Mouse (Mus musculus) heart, postnatal 10 days (tissue): Measurements from ENCODE around the gene Serpina1c. TPM values are rescaled to one million over a fixed set of nuclear protein-coding genes. Genes with fewer than 3 reads are reported as not detected.
"Not testable (repeated sequence)": the region's sequence is repeated elsewhere in the genome, so short reads cannot be mapped to it uniquely, and the experiment has no call there.

Experiments used
- DNase-seq, 2 experiments: peaks; one replicate each; pipeline ENCODE4 v3.0.0; 2021
- intact Hi-C: fragments of 180-260 bp; cut with DNase I; formaldehyde crosslinking; loops from one replicate; pipeline ENCODE4 v1.15.1; 2025
- total RNA-seq, 2 experiments: library from RNA; stranded (reverse); gene quantifications; 2 replicates each; pipeline ENCODE4 v1.2.3; 2021

The Serpina1c gene
- total RNA-seq: not detected

DNA sequence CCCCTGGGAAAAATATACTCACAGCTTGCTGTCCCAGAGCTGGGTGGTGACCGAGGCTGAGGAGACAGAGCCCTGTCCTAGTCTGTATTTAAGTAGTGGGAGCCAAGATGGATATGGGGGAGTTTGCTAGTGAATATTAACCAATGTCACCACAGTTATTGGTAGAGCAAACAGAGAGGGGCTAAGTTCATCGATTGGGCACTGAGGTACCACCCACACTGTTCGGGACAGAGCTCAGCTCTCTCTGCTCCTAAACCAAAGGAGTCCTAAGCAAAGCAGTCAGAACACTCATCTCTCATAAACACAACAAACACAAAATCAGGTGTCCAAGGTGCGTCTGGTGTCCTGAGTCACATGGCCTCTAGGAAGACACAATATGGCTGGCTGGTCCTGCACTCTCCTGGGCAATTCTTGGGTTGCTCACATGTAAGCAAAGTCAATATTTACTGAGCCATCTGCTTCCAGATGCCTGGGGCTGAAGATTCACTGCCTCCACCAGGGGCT, at the start of gene Serpina1c:
Serpina1c (minus strand) TSS at position 51 of the 504 bp plus-strand sequence.
- intact Hi-C loops, DNase-seq: not testable (repeated sequence)

GRCm38 (mm10) chr12:103952972-103953371, 48.3 kb upstream of the Serpina1c start:
- intact Hi-C loops, DNase-seq: not testable (repeated sequence)

GRCm38 (mm10) chr12:103946243-103946642, 41.6 kb upstream of the Serpina1c start:
- intact Hi-C loops: no loop called here
- DNase-seq: no peak

- DNase-seq, intact Hi-C loops: not testable (repeated sequence)
These were observed 4.5 kb upstream of the Serpina1c start for GRCm38 (mm10) chr12:103909181-103909580.

DNA sequence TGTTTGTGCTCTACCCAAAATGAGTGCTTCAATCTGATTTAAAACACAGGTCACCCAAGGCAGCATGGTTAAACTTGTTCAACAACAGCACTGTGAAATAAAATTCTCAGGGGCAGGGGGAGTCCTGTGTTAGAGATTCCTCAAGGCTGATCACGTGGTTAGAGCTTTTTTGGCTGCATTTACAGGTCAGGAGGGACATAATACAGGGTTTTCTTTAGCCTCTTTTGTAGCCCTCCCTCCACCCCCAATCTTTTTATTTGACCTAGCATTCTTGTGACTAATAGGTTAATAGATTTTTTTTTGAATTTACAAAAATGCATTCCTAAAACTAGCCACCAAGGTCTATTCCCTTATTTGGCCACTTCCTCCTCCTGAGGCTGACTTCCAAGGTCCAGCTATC, 3.1 kb upstream of the Serpina1c start:
- DNase-seq, intact Hi-C loops: not testable (repeated sequence)

GRCm38 (mm10) chr12:103901929-103902328, 2.8 kb downstream of the Serpina1c start:
- intact Hi-C loops, DNase-seq: not testable (repeated sequence)

DNA sequence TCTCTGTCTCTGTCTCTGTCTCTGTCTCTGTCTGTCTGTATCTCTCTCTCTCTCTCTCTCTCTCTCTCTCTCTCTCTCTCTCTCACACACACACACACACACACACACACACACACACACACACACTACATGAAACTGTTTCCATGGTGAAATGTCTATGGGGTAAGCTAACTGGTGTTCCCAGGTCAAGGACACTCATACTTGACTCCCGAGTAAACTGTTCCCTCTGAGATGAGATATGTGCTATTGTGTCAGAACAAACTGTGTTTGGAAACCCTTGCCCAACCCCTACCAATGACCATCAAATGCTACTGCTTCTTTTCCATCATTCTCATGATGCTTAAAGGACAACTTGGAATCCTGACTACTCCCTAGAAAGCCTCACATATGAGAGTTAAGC, 37.8 kb downstream of the Serpina1c start:
- DNase-seq, intact Hi-C loops: not testable (repeated sequence)

DNA sequence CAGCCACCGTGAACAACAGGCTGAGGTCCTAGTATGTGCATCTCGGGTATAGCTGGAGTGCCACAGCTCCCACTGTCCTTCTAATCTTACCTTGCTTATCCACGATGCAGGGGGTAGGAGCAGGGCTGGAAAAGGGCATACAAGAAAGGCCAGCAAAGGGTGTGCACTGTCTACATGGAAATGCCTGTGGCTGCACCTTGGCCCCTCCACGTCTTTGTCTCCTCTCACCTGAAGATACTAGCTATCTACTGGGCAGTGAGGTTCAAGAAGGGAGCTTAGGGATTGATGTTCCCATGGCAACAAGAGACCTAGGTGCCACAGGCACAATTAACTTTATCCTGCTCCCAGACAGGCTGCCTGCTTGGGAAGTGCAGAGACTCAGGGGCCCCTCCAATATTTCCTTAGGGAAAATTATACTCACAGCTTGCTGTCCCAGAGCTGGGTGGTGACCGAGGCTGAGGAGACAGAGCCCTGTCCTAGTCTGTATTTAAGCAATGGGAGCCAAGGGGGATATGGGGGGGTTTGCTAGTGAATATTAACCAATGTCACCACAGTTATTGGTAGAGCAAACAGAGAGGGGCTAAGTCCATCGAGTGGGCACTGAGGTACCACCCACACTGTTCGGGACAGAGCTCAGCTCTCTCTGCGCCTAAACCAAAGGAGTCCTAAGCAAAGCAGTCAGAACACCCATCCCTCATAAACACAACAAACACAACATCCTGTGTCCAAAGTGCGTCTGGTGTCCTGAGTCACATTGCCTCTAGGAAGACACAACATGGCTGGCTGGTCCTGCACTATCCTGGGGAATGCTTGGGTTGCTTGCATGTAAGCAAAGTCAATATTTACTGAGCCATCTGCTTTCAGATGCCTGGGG, 41.3 kb downstream of the Serpina1c start, which contains the start of gene Serpina1a:
Serpina1a (minus strand) TSS at position 462 of the 874 bp plus-strand sequence.
- intact Hi-C loops: not testable (repeated sequence)

DNA sequence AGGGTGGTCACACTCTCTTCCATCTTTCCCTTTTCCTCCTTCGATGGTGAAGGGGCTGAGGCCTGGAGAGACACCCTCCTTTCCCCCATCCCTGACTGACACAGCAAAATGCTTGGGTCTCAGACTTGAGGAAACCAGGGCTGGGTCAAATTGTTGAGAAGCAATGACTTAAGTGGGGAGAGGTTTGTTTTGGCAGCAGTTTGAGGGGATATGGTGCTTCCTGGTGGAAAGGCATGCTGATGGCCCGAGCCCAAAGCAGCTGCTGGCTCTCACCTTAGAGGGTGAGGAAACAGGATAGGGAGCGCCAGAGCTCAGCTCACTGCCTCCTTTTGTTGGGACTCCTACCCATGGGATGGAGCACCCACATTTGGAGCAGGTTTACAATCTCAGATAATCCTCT, 43.7 kb downstream of the Serpina1c start:
- intact Hi-C loops: no loop called here
- no peak for DNase-seq

More for the DNA sequence above, 41.3 kb downstream of the Serpina1c start, which contains the start of gene Serpina1a:
- DNase-seq: not testable (repeated sequence)

GRCm38 (mm10) chr12:103860571-103860970, 44.1 kb downstream of the Serpina1c start:
- intact Hi-C loops, DNase-seq: not testable (repeated sequence)

- DNase-seq, intact Hi-C loops: not testable (repeated sequence)
These were observed 45.1 kb downstream of the Serpina1c start for GRCm38 (mm10) chr12:103859584-103859983.

DNA sequence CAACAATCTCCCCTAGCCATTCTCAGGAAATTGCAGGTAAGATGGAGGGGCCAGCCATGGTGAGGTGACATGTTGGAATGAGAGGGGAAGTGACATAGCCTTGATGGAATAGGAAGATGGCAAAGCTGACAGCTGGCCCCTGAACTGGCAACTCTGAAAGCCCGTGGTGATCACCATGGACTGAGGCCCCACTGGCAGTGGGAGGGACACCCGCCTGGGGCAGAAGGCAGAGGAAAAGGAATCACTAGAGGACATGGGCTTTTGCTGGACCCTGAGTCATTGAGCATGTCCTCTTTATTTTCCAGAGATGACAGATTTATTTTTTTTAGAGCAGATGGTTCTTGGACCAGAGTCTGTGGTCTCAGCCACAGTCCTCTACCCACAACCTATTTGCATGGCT, 51.7 kb downstream of the Serpina1c start:
- intact Hi-C loops, DNase-seq: not testable (repeated sequence)

Other genes with a start within 250 kb of the Serpina1c start
- not detected for gene Serpina6, start 247.7 kb downstream of the Serpina1c start, total RNA-seq
- not detected for gene Serpina16, start 228.7 kb downstream of the Serpina1c start, total RNA-seq
- gene Serpina1f, start 209.4 kb downstream of the Serpina1c start, total RNA-seq: not detected
- gene Serpina1d, start 131.3 kb downstream of the Serpina1c start, total RNA-seq: under 1 TPM in 1 of 2 experiments, not detected in 1; 0.25 TPM
- under 1 TPM in 1 of 2 experiments, not detected in 1; 0.19 TPM for gene Serpina1b, start 74.5 kb downstream of the Serpina1c start, total RNA-seq
- gene Serpina1a, start 41.3 kb downstream of the Serpina1c start, total RNA-seq: not detected
- not detected for gene Serpina1e, start 54.1 kb upstream of the Serpina1c start, total RNA-seq
- not detected for gene Serpina11, start 85.1 kb upstream of the Serpina1c start, total RNA-seq
- not detected for gene Serpina9, start 108.9 kb upstream of the Serpina1c start, total RNA-seq
- gene Serpina12, start 139.6 kb upstream of the Serpina1c start, total RNA-seq: not detected
- gene Serpina5, start 196.2 kb upstream of the Serpina1c start, total RNA-seq: not detected
- not detected for gene Serpina3a, start 207.8 kb upstream of the Serpina1c start, total RNA-seq
- gene Serpina3b, start 223.1 kb upstream of the Serpina1c start, total RNA-seq: not detected
- under 1 TPM; 0.22 to 0.45 TPM for gene Serpina3c, start 249.0 kb upstream of the Serpina1c start, total RNA-seq